Mouse (Mus musculus): ENCODE measurements around the gene Cacng2.

DNA sequence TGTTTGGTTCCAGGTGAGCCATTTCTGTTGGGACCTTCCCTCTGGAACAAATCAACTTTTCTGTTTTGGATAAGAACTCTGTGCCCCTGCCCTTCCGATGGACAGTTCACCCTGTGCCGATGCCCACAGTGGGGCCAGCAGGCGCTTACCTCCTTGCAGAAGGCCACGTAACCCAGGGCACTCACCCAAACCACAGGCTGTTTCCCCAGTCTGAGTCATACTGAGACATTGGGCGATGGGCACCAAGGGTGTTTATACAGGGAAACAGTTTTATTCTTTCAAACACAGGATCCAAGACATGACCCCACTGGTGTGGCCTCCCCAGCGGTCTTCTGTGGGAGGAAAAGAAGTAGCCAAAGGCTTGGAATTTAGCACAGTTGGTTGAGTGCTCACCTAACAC, 35.6 kb upstream of the Cacng2 start:
- TF ChIP-seq CTCF (IDR thresholded peaks at IDR 0.05; ENCODE audit: extremely low read depth, insufficient read depth, low read length) (no peak), POLR2A (IDR thresholded peaks at IDR 0.05; ENCODE audit: extremely low read depth, insufficient read depth, low read length) (no peak)
